Mouse (Mus musculus) megakaryocyte, embryonic 14.5 days (primary cell): ENCODE measurements around the gene Nedd1. TPM values are rescaled to one million over a fixed set of nuclear protein-coding genes. Genes with fewer than 3 reads are reported as not detected.

ENCODE experiments used
- H3K27me3 ChIP-seq: replicated peaks from 2 replicates; pipeline ENCODE3; 2012; ENCODE audit warnings: inconsistent platforms
- H3K36me3 ChIP-seq: replicated peaks from 2 replicates; pipeline ENCODE3; 2012; ENCODE audit warnings: low read length, inconsistent platforms, mixed read lengths
- H3K4me1 ChIP-seq: 2 replicates; pipeline ENCODE4 v1.6.1; 2012; ENCODE audit warnings: inconsistent platforms
- H3K4me3 ChIP-seq: replicated peaks from 2 replicates; pipeline ENCODE3; 2012; ENCODE audit warnings: moderate library complexity, mild to moderate bottlenecking, inconsistent platforms
- H3K9me3 ChIP-seq: 2 replicates; pipeline ENCODE4 v1.6.1; 2012; ENCODE audit warnings: inconsistent platforms
- FLI1 ChIP-seq: IDR thresholded peaks from 2 replicates; pipeline ENCODE4 v1.6.1; 2012; ENCODE audit warnings: low read length, inconsistent platforms, mixed read lengths
- GATA1 ChIP-seq: IDR thresholded peaks from 3 replicates; pipeline ENCODE4 v1.6.1; 2012; ENCODE audit warnings: mixed read lengths, low read length, inconsistent platforms, borderline replicate concordance
- polyA plus RNA-seq: library from polyadenylated mRNA; stranded (reverse); fragments of >175 nt; gene quantifications from 2 replicates; pipeline ENCODE4 v1.2.3, GENCODE M21; 2012; ENCODE audit warnings: low replicate concordance; ENCODE audit not compliant: insufficient read depth

The Nedd1 gene
- polyA plus RNA-seq, 1 experiment = 3.4 TPM

DNA sequence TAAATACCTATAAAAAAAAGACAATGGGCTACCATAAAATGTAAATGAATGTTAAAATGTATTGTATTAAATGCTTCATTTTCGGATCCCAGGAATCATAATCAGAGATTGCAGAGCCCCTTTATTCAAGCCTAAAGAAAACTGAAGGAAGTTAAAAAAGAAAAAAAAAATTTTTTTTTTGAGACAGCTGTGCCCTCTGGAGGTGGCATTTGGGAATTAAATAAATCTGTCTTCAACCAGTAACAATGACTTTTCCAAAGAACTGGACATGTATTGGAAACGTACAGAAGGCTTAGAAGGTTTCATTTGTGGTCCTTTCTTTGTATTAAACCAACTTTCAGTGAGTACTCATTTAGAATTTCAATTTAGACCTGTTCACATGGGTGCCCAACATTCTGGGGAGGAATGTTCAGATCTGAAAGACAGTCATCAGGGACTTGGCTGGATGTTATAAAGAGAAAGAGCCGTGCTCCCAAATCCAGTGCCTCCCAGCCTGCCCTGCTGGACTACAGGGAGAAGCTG, 69.8 kb downstream of the Nedd1 start:
- H3K4me3 ChIP-seq = no peak overlapping the region
- H3K4me1 ChIP-seq = peaks cover 3% of the 10 kb centered on the region; the same call in 1 of the 2 replicates
- no peaks in the 10 kb centered on the region for H3K36me3 ChIP-seq
- TF ChIP-seq FLI1 (no peak), GATA1 (no peak)
- no peaks in the 10 kb centered on the region for H3K9me3 ChIP-seq
- peaks cover 2% of the 10 kb centered on the region for H3K27me3 ChIP-seq

DNA sequence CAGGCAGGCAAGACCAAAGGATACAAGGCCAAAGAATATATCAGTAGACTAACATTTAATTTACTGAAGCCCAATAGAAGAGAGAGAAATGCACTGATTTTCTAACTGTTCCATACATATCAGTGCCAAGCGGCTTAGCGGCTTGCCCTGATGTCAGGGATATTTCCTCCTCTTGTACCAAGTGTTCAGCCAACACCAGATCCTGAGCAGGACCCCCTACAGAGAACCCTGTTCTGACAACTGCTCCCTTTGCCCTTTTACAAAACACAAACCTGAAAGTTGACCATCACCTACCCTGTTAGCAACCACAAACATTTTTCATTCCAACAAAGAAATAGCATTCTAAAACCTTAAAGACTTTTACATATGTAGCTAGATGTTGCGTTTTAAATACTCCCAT, 71.0 kb downstream of the Nedd1 start:
- no peaks in the 10 kb centered on the region for H3K36me3 ChIP-seq
- H3K4me3 ChIP-seq = no peak overlapping the region
- H3K27me3 ChIP-seq = peaks cover 2% of the 10 kb centered on the region
- H3K9me3 ChIP-seq = no peaks in the 10 kb centered on the region
- peaks cover 3% of the 10 kb centered on the region; the same call in 1 of the 2 replicates for H3K4me1 ChIP-seq
- TF ChIP-seq FLI1 (no peak), GATA1 (no peak)

DNA sequence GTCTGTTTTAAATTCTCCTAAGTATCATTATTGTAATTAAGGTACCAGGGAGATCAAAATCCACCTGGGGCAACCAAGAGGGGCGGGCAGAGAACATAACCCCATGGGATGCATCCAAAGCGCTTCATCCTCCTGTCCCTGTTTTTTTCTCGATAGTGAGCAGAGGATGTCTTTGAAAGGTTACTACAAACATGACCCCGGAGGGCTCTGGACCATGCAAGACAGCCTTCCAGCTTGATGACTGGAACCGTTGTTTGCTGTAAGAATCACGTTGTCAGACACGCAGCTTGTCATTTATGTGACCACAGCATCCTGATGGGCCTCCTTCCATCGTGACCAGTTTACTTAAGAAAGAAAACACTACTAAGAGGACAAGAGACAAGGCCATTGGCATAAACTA, 73.1 kb downstream of the Nedd1 start:
- Histone ChIP-seq H3K4me3 (no peak overlapping the region), H3K36me3 (no peaks in the 10 kb centered on the region), H3K4me1 (peaks cover 3% of the 10 kb centered on the region; the same call in 1 of the 2 replicates), H3K9me3 (peaks cover under 1% of the 10 kb centered on the region; the same call in 1 of the 2 replicates), H3K27me3 (peaks cover 2% of the 10 kb centered on the region)
- TF ChIP-seq FLI1 = no peak
- no peak for TF ChIP-seq GATA1

DNA sequence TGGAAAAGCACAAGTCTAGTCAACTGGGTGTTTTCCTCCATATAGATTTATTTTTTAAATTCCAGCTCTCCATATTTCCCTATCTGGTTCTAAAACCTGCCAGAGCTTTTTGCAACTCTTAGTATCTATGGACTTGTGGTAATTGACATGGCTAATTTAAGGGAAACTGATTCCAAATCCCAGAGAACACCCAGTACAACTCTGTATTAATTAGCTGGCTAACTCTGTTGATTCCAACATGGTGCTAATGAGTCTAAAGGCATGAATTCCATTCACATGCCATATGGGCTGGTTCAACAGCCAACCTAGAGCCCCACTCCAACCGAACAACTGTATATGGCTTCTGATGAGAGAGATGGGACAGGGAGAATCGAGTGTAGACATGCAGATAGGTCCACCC, 74.5 kb downstream of the Nedd1 start:
- Histone ChIP-seq H3K4me1 (peaks cover 1% of the 10 kb centered on the region; the same call in 1 of the 2 replicates), H3K4me3 (no peak overlapping the region), H3K36me3 (no peaks in the 10 kb centered on the region), H3K9me3 (peaks cover 3% of the 10 kb centered on the region; the same call in 1 of the 2 replicates), H3K27me3 (no peaks in the 10 kb centered on the region)
- no peak for TF ChIP-seq GATA1
- TF ChIP-seq FLI1 = no peak

DNA sequence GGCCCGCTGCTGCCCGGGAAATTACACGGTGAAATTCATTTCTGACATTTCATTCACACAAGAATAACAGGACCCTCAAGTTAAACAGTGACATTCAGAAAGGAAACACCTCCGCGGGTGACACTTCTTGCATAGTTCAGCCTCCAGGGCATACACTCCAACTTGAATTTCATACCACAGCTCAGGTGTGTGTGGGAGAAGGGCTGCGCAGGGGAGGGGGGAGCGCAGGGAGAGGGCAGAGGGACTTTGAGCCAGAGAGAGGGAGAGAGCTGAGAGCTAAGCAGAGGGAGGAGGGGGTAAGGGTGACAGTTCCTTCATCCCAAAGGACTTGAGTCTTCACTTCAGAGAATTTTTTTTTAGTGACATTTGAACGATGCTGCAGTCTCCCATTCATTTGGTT, 78.2 kb downstream of the Nedd1 start:
- Histone ChIP-seq H3K9me3 (peaks cover 3% of the 10 kb centered on the region; the same call in 1 of the 2 replicates), H3K4me3 (no peak overlapping the region), H3K27me3 (no peaks in the 10 kb centered on the region), H3K36me3 (no peaks in the 10 kb centered on the region), H3K4me1 (no peaks in the 10 kb centered on the region)
- TF ChIP-seq GATA1 (no peak), FLI1 (no peak)

DNA sequence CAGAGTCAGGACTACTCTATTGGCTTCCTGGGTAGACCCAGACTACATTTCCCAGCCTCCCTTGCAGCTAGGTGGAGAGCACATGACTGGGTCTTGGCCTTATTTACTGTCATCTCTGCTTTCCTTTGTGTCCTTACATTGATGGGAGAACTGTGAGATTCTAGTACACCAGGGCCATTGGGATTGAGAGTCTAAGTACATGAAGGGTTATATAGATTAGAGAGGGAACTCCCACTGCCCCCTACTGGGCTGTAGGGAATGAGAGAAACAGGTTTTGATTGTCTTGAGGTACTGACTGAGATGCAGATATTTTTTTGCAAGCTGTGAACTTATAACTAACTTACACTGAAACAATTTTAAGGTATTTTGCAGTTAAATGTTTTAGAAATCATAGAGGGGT, 81.2 kb downstream of the Nedd1 start:
- no peaks in the 10 kb centered on the region for H3K4me1 ChIP-seq
- no peaks in the 10 kb centered on the region for H3K27me3 ChIP-seq
- H3K4me3 ChIP-seq = no peak overlapping the region
- TF ChIP-seq FLI1 (no peak), GATA1 (no peak)
- no peaks in the 10 kb centered on the region for H3K36me3 ChIP-seq
- peaks cover 10% of the 10 kb centered on the region for H3K9me3 ChIP-seq
